Mouse (Mus musculus) CD4-positive, CD25-positive, alpha-beta regulatory T cell, adult 4 months (primary cell): ENCODE results near the gene Vdr. TPM values are rescaled to one million over a fixed set of nuclear protein-coding genes. Genes with fewer than 3 reads are reported as not detected.

Experiments
- ATAC-seq: one replicate; pipeline ENCODE4 v1.8.0; 2017
- polyA plus RNA-seq, 2 experiments: library from polyadenylated mRNA; unstranded; fragments of 100-300 nt; shearing (Covaris generic); gene quantifications; one replicate each; pipeline ENCODE4 v1.2.1; 2017

Gene Vdr
- polyA plus RNA-seq, 2 experiments from 2014 or later = 0.24 to 0.84 TPM

DNA sequence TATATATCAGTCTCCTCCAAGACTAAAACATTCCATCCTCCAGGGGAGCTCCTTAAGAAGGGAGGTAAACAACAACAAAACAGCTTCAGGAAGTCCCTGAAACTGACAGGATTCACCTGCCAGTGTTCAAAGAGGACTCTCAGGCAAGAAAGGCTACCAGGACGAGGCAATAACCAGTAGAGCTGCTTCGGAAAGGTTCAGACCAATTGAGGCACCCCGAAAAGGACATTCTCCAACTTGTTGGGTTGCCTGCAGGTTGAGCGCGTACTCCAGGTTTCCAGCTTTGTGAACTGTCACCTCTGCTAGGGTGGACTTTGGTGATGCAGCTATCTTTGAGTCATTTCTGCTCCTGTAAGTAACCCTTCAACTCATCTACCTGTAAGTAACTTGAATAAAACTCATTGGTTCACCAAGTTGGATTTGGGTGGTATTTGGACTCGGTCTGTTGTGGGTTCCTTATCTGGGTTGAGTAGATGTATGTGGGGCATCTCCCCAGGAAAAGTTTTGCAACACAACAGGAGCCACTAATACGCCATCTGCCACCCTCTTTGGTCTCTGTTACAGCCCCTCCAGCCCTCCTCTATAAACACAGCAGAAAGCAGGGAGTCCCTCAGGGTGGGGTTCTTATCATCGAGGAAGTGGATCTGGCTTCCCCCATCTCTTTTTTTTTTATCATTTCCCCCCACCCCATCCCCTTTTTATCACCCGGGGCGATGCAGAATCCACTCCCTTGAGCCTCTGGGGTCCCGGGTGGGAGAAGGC lies 64.1 kb downstream of the Vdr start:
- no peak for ATAC-seq

DNA sequence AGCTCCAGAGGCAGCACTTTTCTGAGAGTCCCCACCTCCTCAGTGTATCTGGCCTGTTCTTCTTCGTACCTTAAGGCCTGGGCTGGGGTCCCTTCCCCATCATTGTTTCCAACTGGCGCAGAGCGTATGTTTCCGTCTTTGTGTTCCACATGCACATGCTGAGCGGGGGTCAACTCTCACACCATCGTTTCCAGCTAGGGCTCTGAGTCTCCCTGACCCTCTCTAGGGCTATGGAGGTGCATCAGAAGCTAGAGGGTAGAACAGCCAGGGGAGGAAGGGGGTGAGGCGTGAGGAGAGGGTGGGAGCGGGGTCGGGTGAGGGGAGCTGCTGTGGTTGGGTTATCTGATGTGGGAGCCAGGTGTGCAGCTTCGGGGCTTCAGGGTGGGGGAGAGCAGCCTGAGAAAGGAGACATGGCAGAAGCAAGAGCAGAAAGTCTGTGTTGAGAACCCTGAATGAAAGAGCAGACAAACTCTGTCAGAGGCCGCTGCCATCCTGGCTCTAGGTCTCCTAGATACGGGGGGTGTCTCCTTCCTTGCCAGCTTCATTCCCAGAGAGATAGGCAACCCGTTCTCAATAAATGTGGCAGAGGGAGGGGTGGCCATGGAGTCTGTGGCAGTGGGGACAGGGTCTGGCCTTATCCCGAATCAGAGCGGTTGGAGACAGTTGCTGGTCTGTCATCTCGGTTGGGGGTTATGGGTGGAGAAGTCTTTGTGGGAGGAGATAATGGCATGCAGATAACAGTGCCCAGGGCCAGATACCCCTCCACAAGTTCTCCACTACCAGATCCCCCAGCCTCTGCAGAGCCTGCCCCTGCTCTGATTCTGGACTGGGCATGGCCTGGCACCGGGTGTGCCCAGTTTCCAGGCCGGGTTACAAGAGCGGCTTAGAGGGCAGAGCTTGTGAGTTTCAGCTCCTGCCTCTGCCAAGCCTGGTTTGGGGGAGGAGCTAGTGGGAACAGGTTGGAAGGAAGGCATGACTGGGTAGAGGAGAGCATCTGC lies 66.1 kb downstream of the Vdr start, which contains the start of gene Hdac7:
Gene Hdac7, minus strand, starts transcription at position 466 of the 998 bp plus-strand sequence.
- no peak for ATAC-seq

DNA sequence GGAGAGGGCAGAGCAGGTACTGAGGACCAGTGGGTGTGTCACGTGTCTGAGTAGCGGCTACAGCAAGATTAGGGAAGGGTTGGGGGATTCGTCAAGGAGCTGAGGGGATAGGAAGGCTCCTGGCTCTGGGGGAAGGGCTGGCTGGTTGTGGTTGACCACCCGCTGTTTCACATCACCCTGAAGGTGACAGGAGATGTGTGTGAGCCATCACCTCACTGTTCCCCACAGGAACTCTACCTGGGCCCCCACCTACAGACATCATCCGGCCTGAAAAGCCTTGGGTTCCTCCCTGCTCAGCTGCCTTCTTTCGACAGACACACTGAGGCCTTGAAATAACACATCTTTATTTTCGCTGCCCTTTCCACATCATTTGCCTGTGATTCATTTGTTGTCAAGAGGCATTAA lies 67.2 kb downstream of the Vdr start:
- ATAC-seq = peak; percentile 72

DNA sequence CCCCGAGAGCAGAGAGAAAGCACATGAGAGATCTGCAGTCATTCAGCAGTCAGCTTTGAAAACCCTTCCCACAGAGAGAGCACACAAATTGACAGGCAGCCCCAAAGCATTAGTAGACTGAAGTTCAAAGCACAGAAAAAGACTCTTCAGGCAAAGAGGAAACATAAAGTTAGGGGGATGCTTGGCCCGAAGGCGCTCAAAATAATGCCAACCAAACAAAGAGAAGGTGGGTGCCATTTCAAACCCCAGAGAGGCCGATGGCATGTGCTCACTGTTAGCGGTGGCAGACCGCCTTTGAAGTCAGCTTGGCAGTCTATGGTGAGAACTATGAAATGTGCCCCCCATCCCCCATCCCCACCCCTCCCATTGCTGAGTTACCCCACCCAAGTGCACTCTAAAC lies 68.4 kb downstream of the Vdr start:
- peak; percentile 7 for ATAC-seq

DNA sequence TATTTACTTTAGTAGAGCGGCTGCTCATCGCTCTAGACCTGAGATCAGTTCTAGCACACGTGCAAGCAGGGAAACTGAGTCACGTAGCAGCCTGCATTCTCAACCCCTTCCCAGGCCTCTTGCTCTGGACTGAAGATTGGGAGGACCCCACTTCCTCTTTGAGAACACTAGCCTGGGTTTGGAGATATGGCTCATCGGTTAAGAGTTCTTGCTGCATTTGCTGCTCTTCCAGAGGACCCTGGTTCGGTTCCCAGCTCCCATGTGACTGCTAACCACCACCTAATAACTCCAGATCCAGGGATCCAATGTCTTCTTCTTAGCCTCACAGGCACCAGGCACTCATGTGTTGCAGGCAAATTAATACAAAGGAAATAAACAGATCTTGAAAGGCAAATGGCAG lies 69.0 kb downstream of the Vdr start:
- no peak for ATAC-seq

DNA sequence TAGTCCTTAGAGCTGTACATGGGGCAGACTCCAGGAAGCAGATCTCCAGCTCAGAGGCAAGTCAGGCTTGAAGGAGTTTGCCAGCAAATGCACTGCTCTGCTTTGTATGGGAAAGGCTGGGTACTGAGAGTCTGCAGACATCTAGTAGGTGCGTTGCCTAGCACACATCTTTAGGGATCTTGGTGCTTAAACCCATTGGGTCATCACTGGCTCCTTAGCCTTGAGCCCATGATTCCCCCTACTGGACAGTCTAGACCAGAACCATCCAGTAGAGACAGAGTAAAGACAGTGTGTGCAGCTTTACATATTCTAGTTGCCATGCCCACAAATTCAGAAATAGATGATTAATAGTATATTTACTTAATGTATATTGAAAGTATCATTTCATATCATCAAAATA lies 69.6 kb downstream of the Vdr start:
- no peak for ATAC-seq

DNA sequence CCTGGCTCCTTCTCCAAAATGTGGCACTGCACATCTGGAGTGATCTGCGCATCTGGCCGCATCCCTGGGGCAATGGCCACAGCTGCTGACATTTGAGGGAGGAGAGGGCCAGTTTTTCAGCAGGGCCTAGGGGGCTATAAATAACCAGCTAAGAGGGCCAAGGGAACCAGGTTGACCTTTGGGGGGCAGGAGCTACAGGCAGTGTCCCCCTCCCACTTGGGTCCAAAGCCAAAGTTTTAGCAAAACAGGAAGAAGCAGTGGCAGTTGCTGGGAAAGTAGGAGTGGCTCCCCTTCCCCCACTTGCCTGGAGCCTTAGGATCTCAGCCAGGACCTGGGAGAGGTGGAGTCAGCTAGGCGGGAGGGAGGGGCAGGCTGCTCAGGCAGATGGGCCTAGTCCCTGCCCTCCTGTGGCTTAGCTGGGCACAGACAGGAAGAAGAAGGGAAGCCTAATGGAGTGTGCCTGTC lies 70.4 kb downstream of the Vdr start:
- ATAC-seq = no peak

DNA sequence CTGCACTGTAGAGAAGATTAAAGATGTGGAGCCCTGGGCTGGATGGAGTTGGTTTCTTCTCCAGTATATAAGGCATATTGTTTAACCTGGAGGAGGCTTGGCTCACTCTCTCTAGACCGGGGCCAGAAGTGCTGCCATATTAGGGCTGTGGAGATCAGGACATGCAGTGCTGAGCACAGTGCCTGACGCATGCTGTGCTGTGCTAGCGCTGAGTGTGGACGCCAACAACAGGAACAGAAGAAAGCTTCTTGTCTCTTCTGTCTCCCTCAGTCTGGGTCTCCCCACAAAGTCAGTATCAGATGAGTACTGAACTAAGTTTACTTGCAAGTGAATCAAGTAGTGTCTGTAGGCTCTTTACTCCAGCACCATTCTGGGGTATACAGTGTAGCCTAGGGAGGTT lies 71.0 kb downstream of the Vdr start:
- no peak for ATAC-seq

DNA sequence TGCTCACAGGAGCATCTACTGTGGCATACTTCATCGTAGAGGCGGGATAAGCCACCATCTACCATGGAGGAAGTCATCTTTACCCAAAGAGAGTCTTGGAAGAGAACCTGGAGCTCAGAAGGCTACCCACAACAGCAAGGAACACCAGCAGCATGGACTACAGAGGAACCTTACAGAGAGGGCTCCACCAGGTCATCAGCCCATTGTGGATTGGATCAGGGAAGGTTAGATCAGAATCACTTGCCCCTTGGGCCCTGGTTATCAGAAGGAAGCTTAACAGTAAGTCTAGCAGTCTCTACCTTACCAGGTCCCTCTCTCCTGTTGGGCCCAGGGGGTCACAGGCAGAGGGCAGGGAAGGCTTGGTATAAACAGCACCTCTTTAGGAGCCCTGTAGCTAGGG lies 71.4 kb downstream of the Vdr start:
- no peak for ATAC-seq

DNA sequence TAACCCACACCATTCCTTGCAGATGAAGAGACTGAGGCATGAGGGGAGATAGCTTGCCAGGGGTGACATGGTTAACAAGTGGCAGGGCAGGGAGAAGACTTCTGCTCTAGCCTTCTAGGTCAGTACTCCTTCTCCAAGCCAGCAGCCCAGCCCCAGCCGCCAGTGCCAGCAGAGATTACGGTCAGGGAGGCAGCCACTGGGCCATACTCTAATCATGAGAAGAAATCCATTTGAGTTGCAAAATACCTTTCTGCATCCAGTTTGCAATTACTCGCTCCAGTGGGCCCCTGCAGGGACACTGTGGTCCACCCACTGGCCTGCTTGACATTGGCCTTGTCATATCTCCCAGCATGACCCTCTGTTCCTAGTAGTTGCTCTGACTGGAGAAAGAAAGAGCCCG lies 72.0 kb downstream of the Vdr start:
- no peak for ATAC-seq

DNA sequence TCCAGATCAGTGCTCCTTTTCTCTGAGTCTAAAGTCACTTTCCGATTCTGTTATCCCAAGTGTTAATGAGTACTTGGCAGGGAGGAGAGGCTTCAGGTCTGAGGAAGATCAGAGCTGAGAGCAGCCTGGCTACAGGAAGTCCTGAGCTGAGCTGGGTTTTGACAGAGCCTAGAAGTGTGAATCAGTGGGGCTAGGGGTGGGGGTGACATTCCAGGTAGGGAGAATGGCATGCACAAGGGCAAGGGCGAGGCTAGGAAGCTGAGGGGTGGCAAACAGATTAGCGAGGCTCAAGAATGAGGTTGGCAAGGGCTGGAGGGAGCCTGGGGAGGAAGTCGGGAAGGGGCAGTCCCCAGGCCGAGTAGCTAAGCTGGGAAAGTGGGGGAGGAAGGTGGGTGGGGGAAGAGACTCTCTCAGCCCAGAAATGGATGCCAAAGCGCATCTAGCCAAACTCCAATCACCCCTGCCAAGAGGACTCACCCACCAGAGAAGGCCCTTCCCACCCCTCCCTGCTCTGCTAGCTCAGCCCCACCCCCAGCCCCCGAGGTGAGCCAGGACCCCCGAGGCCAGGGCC lies 72.9 kb downstream of the Vdr start:
- ATAC-seq = peak; percentile 30

DNA sequence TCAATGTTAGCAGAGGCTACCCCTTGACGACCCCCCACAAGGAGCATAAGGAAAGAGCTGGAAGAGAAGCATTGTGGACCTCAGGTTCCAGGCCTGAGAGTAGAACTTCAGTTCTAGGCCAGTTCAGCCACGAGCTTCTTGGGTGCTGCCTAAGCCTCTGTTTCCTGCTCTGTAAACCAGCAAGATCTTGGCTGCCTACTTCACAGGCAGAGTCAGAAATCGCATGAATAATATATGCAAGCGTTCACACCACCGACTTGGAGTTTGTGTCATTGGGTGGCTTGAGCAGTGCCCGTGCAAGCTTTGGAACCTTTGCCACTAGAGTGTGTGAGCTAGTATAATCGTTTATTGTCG lies 73.6 kb downstream of the Vdr start:
- peak; percentile 69 for ATAC-seq

DNA sequence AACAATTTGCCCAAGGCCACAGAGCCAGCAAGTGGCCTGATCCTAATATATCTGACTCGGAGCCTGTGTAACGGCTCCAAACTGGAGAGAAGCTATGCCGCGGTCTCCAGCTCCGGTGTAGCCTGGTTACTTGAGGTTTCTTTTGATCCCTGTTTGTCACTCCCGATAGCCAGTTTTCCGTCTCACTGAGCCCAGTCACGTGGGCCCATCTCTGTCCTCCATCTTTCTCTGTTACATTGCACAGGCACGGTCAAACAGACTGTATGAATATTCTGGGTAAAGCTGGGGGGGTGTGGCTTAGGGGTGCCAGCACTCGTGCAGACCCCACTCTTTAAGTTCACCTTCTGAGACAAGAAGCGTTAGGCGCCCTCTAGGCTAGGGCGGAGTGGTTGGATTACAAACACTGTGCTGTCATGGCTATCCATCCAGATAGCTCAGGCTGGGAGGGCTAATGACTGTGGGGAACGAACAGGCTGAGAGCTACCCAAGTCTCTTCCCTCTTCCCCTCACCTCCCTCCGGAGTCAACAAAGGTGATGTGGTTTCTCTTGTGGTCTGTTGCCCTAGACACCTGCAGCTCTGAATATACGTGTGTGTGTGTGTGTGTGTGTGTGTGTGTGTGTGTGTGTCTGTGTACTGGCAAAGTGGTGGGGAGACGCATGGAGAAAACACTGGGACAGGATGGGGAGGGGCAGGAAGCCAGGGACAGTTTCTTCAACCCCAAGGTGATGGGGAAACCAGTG lies 74.1 kb downstream of the Vdr start:
- peak; percentile 53 for ATAC-seq

DNA sequence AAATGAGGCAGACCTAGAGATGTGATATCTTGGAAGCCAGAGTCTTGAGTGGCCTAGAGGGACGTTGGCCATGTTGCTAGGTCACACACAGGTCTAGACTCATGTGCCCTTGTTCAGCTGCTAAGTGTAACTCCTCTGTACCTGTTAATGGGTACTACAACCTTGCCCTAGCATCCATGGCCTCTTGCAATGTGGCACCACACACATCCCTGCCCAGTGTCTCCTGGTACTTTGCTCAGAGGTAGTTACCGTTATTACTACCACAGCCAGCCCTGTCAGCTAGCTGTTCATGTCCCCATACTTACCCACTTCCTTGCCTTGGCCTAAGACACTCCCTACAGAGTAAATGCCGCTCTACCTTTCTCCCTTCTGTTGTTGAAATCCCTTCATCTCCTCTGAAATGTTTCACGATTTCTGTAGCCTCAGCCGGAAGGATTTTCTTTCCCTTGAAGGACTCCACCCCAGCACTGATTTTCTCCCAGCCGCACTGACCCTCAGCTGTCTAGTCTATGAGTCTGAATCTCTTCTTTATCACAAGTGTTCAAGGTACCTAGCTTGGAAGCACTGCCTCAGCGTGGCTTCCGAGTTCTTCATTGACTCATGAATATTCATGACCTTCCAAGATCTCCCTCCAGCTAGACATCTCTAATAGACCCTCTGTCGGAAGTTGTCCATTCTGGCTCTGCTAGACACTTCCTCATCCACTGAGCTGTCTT lies 77.5 kb downstream of the Vdr start:
- ATAC-seq = no peak

DNA sequence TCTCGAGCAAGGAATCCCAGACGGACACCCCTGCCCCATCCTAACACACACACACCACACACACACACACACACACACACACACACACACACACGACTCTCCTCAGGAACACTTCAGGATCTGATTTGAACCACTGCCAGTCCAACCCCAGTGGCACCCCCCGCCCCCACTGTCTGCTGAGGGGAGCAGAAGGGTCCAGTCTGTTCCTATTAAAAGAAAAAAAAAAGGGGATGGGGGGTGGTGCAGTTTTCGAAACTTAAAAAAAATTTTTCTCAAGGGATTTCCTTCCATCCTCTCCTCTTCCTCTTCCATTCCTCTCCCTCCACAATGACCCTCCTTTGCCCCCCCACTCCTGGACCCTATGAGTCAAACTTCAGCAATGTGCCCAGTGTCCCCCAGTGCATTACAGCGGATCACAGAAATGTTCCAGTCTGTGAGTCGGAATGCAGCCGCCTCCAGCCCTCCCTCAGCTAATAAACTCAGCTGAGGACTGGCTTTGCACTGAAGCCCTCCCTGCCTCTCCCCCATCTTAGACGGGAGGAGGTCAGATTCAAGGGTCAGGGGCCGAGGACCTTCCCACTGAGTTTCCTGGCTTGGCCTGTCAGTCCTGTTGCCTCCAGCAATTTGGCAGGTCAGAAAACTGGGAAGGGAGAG lies 78.3 kb downstream of the Vdr start:
- no peak for ATAC-seq

DNA sequence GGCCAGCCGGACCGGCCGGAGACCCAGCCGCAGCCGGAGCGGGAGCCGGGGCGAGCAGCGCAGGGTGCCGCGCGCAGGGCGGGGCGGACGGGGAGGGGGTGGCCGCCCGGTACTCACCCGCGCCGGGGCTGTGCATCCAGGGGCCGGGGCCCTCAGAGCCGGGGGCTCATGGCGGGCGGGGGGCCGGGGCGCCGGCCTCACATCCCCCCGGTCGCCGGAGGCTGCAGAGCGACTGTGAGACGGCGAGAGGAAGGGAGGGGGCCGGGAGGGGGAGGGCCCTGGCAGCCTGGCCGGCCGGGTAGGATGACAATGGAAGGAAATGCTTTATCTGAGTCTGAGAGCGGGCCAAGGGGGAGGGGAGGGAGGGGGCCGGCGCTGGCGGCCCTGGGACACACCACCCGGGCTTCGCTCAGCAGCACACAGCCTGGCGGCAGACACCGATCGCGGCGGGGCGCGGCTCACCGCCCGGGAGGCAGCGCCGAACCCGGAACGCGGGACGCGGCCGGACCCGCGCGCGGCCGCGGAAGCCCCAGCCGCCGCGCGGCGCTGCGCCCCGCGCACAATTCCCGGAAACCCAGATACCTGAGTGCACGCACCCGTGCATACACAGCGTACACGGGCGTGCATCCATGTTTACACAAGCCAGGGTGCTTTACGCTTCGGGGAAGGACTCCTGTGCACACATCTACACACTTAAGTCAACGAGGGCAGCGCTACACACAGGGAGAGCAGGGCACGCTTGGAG lies 79.0 kb downstream of the Vdr start:
- ATAC-seq = peak; percentile 50

DNA sequence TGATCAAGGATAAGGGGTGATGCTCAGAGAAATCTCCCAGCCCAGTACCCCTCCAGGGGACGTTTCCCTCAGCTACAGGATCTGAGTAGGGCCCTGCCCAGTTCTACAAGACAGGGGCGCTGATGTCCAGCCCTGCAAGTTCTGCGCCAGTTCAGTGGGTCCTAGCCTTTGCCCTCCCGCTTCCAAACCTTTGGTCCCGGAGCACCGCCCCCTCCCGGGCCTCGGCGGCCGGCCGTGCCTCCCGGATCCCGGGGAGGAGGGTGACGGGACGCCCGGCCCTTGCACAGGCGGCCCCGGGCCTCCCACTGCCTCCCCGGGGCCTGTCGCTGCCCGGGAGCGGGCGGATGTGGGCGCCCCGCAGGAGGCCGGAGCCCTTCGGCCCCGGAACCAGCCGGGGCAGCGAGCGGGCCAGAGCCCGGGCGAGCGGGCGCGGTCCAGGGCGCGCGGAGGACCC lies 79.6 kb downstream of the Vdr start:
- peak; percentile 11 for ATAC-seq

DNA sequence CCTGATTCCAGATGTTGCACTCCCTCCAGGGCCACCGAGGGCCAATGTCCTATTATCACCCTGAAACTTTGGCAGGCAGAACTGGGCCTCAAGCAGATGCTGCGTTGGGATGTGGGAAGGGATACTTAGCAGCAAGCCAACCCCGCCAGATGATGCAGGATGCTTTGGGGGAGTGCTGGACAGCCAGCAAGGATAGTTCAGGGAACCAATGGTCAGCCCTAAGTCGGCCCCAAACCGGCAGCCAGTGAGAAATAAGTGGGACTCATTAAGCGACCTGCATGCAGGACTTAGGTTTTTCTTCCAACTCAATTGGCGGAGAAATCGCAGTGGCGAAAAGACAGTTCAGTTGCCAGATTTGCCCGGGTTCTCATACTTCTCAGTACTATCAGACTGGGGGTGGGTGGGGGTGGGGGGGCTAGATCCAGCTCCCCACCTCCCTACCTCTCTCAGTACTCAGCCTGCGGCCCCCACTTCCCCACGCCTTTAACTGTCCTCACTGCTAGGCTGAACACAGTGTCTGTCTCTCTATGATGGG lies 80.1 kb downstream of the Vdr start:
- ATAC-seq = no peak

DNA sequence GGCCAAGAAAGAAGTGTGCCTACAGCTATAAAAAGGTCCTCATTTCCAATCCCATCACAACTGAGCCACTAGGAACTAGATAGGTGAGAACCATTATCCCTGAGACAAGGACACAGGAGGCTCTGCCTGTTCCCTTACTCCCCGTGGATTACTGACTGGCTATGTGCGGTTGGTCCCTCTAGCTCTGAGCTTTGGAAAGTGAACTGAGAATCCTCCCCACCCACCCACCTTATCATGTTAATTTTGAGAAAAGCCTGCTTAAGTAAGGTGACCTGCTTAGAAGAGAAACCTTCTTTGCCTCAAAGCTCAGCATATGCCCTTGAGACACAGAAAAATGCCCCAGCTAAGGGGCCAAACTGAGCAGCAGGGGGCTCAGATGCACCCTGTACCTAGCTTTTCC lies 81.0 kb downstream of the Vdr start:
- no peak for ATAC-seq

DNA sequence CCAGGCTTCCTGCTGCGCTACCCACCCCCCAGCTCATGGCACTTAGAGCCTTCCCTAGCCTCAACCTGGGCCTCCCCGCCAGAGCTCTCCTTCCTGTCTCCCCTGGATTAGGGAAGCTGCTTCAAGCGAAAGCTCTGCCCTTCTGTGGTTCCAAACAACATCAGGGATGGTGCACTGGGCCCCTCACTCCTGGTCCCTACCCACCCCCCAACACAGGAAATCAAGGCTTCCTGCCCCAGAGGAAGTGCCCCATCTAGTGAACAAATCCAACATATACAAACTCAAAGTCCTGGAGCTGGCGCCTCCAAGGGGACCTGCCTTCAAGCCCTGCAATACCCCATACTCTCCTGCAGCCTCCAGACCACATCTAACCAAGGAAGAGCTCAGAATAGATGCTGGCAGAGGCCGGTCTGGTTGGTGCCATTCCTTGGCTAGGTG lies 81.5 kb downstream of the Vdr start:
- ATAC-seq = no peak
